Mouse (Mus musculus) megakaryocyte-erythroid progenitor cell, adult 5-6 weeks (primary cell): Measurements from ENCODE around the gene Hspg2. TPM values are rescaled to one million over a fixed set of nuclear protein-coding genes. Genes with fewer than 3 reads are reported as not detected.
"Not testable (repeated sequence)": the region's sequence is repeated elsewhere in the genome, so short reads cannot be mapped to it uniquely, and the experiment has no call there.

Experiments used
- ATAC-seq: replicated peaks from 2 replicates; pipeline ENCODE4 v1.8.0; 2016; ENCODE audit warnings: mild to moderate bottlenecking, inconsistent platforms; ENCODE audit not compliant: severe bottlenecking, poor library complexity, low FRiP score, low TSS enrichment
- total RNA-seq, 2 experiments: library from RNA; stranded (forward) in 1 of 2; stranded (reverse) in 1 of 2; fragments of 200-1000, 215-1000 nt in 1 of 2; fragments of >200 nt in 1 of 2; fragmentation: Nextera tagmentation in 1 of 2; gene quantifications; 2 replicates each; pipeline ENCODE4 v1.2.3; 2014 to 2017

Hspg2 gene
- total RNA-seq (2014; fragmentation: Nextera tagmentation) (0.22 TPM in 1 of 2 replicates, not detected in the other), total RNA-seq (2017) (not detected in 2 replicates)

GRCm38 (mm10) chr4:137468260-137469080 lies at the start of gene Hspg2:
Gene Hspg2, plus strand, starts transcription at chr4:137468769.
- ATAC-seq = peak; percentile 94

GRCm38 (mm10) chr4:137430502-137430901 lies 38.1 kb upstream of the Hspg2 start, which contains the start of gene Cela3b:
Gene Cela3b, minus strand, starts transcription at chr4:137430540.
- ATAC-seq = peak; percentile 56; the same call in 1 of the 2 replicates

GRCm38 (mm10) chr4:137432700-137433550 lies 35.6 kb upstream of the Hspg2 start:
- ATAC-seq = not testable (repeated sequence)

- ATAC-seq = no peak
Measured at GRCm38 (mm10) chr4:137436979-137437669, 31.4 kb upstream of the Hspg2 start.

GRCm38 (mm10) chr4:137438842-137439241 lies 29.7 kb upstream of the Hspg2 start:
- peak; percentile 96 for ATAC-seq

- ATAC-seq = no peak
Measured at GRCm38 (mm10) chr4:137441332-137441731, 27.2 kb upstream of the Hspg2 start.

- ATAC-seq = peak; percentile 20; the same call in 1 of the 2 replicates
Measured at GRCm38 (mm10) chr4:137443625-137444024, 24.9 kb upstream of the Hspg2 start.

- ATAC-seq = no peak
Measured at GRCm38 (mm10) chr4:137445881-137446280, 22.7 kb upstream of the Hspg2 start.

GRCm38 (mm10) chr4:137447363-137448196 lies 21.0 kb upstream of the Hspg2 start:
- ATAC-seq = peak; percentile 66

- ATAC-seq = peak; percentile 27; the same call in 1 of the 2 replicates
Measured at GRCm38 (mm10) chr4:137448197-137448596, 20.4 kb upstream of the Hspg2 start.

GRCm38 (mm10) chr4:137448641-137449040 lies 19.9 kb upstream of the Hspg2 start:
- ATAC-seq = no peak

GRCm38 (mm10) chr4:137449132-137449531 lies 19.4 kb upstream of the Hspg2 start:
- ATAC-seq = 0 out of 2 replicates have a peak, but pooled peaks have one; percentile 16

- peak; percentile 15; the same call in 1 of the 2 replicates for ATAC-seq
Measured at GRCm38 (mm10) chr4:137449715-137450114, 18.9 kb upstream of the Hspg2 start.

GRCm38 (mm10) chr4:137452190-137452589 lies 16.4 kb upstream of the Hspg2 start:
- no peak for ATAC-seq

GRCm38 (mm10) chr4:137453234-137453767 lies 15.3 kb upstream of the Hspg2 start, which contains the start of gene 1700013G24Rik:
Gene 1700013G24Rik, plus strand, starts transcription at chr4:137453284.
- ATAC-seq = no peak

GRCm38 (mm10) chr4:137454582-137454981 lies 14.0 kb upstream of the Hspg2 start:
- no peak for ATAC-seq

GRCm38 (mm10) chr4:137456581-137456980 lies 12.0 kb upstream of the Hspg2 start:
- ATAC-seq = no peak

GRCm38 (mm10) chr4:137457292-137457691 lies 11.3 kb upstream of the Hspg2 start:
- peak; percentile 75 for ATAC-seq
